Mouse (Mus musculus) subcutaneous adipose tissue, adult 2 months (tissue): ENCODE results near the gene Olfr819. TPM values are rescaled to one million over a fixed set of nuclear protein-coding genes. Genes with fewer than 3 reads are reported as not detected.

ENCODE experiments used
- polyA plus RNA-seq: library from polyadenylated mRNA; depleted of rRNA; stranded (reverse); fragments of >200 nt; gene quantifications from 2 replicates; pipeline ENCODE4 v1.2.3, GENCODE M21; 2012; ENCODE audit warnings: low replicate concordance; rRNA removed

Olfr819 gene
- polyA plus RNA-seq, result not detected in 2 replicates

DNA sequence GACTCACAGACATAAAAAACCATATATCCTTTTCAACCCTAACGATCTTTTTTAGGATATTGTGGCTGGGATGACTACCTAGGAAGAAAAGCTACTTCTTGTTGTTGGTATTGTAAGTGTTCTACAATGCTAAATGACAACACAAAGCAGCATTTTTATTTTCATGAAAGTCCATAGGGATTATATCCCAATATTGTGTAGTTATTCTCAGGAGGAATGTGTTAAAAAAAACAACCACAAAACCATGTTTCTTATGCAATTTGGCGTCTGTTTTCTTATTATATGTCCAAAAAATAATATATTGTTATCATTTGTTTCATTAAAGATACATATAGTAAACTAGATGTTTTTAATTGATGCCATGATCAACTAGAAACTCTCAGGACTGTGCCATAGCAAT is at the start of gene Olfr819:
TSS of gene Olfr819 (minus strand) at position 101 of the 400 bp plus-strand sequence.

DNA sequence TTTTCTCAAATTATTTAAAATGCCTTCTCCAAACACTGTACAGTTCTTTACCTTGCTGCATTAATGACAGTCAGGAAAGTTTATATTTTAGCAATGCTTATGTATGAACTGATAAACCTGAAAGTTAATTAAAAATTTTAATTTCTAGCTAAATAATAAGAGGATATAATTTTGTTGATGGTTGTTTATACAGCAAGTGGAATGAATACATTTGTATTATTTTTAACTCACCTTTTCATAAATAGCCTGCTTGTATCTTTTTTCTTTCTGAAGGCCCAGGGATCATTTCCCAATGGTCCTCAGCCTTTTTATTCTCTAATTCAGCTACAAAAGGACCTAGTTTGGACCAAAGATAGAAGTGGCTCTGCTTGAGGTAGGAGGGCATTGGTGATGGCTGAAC is 45.3 kb upstream of the Olfr819 start, which contains the start of gene Olfr820:
TSS of gene Olfr820 (plus strand) at position 301 of the 400 bp plus-strand sequence.

DNA sequence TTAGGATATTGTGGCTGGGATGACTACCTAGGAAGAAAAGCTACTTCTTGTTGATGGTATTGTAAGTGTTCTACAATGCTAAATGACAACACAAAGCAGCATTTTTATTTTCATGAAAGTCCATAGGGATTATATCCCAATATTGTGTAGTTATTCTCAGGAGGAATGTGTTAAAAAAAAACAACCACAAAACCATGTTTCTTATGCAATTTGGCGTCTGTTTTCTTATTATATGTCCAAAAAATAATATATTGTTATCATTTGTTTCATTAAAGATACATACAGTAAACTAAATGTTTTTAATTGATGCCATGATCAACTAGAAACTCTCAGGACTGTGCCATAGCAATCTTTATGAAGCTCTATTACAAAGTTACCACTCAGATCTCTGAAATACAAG is 17.9 kb upstream of the Olfr819 start, which contains the start of gene Gm10310:
TSS of gene Gm10310 (minus strand) at position 101 of the 400 bp plus-strand sequence.

GRCm38 (mm10) chr10:129976040-129976439 is 9.0 kb upstream of the Olfr819 start, which contains the start of gene Olfr247:
TSS of gene Olfr247 (minus strand) at chr10:129976140.

DNA sequence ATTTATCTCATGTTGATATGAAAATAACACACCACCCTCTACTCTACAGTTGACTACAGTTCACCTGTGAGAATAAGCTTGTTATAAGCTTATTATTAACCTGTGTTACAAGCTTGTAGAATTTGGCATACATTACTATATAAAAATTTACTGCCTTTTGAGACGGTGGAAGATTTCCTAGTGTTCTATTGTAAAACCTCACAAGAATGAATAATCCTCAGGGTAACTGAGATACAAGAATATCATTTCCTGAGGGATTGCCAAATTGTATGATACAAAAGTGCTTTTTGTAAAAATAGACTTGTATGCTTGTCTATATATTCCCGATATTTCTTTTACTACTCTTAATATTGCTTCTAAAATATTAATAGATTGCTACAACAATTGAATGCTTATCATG is 18.1 kb downstream of the Olfr819 start, which contains the start of gene Olfr818:
TSS of gene Olfr818 (minus strand) at position 101 of the 400 bp plus-strand sequence.

DNA sequence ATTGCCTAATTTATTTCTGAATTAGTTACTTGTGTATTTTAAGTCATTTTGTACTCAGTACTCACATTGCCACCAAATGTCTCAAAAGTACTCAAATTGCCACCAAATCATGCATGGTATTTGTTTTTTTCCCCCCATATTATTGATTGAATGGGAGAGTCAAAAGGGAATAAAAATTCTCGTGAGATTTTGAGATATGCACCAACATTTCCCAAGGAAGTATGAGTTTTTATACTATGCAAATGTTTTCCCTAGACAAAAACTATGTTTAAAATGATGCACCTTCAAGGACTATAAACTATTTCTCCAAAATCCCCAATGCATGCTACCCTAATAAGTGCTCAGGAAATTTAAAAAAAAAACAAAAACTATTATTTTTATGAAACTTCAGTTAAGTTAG is 51.6 kb downstream of the Olfr819 start, which contains the start of gene Olfr816:
TSS of gene Olfr816 (minus strand) at position 101 of the 400 bp plus-strand sequence.

Other genes starting within 250 kb of the Olfr819 start
- not detected in 2 replicates for gene Olfr805, start 237.9 kb downstream of the Olfr819 start, polyA plus RNA-seq
- not detected in 2 replicates for gene Olfr806, start 225.3 kb downstream of the Olfr819 start, polyA plus RNA-seq
- not detected in 2 replicates for gene Olfr807, start 209.5 kb downstream of the Olfr819 start, polyA plus RNA-seq
- gene Olfr808, start 201.8 kb downstream of the Olfr819 start, polyA plus RNA-seq, result not detected in 2 replicates
- not detected in 2 replicates for gene Olfr809, start 192.6 kb downstream of the Olfr819 start, polyA plus RNA-seq
- gene Olfr810, start 172.3 kb downstream of the Olfr819 start, polyA plus RNA-seq, result not detected in 2 replicates
- not detected in 2 replicates for gene Olfr811, start 162.9 kb downstream of the Olfr819 start, polyA plus RNA-seq
- gene Olfr812, start 121.2 kb downstream of the Olfr819 start, polyA plus RNA-seq, result not detected in 2 replicates
- gene Olfr813, start 111.9 kb downstream of the Olfr819 start, polyA plus RNA-seq, result not detected in 2 replicates
- not detected in 2 replicates for gene Olfr814, start 87.4 kb downstream of the Olfr819 start, polyA plus RNA-seq
- gene Olfr815, start 61.4 kb downstream of the Olfr819 start, polyA plus RNA-seq, result not detected in 2 replicates
- not detected in 2 replicates for gene Olfr816, start 51.7 kb downstream of the Olfr819 start, polyA plus RNA-seq
- not detected in 2 replicates for gene Olfr818, start 18.2 kb downstream of the Olfr819 start, polyA plus RNA-seq
- gene Olfr247, start 8.9 kb upstream of the Olfr819 start, polyA plus RNA-seq, result not detected in 2 replicates
- not detected in 2 replicates for gene Gm10310, start 17.8 kb upstream of the Olfr819 start, polyA plus RNA-seq
- gene Olfr820, start 45.4 kb upstream of the Olfr819 start, polyA plus RNA-seq, result not detected in 2 replicates
- gene Olfr821, start 63.1 kb upstream of the Olfr819 start, polyA plus RNA-seq, result not detected in 2 replicates
- not detected in 2 replicates for gene Olfr822, start 103.9 kb upstream of the Olfr819 start, polyA plus RNA-seq
- gene Olfr823, start 148.1 kb upstream of the Olfr819 start, polyA plus RNA-seq, result not detected in 2 replicates
- gene Olfr824, start 162.7 kb upstream of the Olfr819 start, polyA plus RNA-seq, result not detected in 2 replicates
- not detected in 2 replicates for gene Olfr825, start 199.5 kb upstream of the Olfr819 start, polyA plus RNA-seq
- gene Olfr826, start 216.9 kb upstream of the Olfr819 start, polyA plus RNA-seq, result not detected in 2 replicates
- not detected in 2 replicates for gene Olfr827, start 247.1 kb upstream of the Olfr819 start, polyA plus RNA-seq